Mouse (Mus musculus) ES-Bruce4 (cell line): ENCODE results near the gene Abcd3.

Experiments used
- CTCF ChIP-seq: IDR thresholded peaks from one replicate; pipeline ENCODE4 v1.8.1; 2011; ENCODE audit warnings: low read depth, low read length
- POLR2A ChIP-seq: IDR thresholded peaks from one replicate; pipeline ENCODE4 v1.8.1; 2011; ENCODE audit warnings: low read length; ENCODE audit not compliant: insufficient read depth

- no peak for TF ChIP-seq CTCF
- no peak for TF ChIP-seq POLR2A
These were observed 9.2 kb upstream of the Abcd3 start for GRCm38 (mm10) chr3:121824319-121824718.
